Mouse (Mus musculus) v-Abl transformed pro-B cells (cell line): Measurements from ENCODE around the gene Prrc2b.

Experiments
- in situ Hi-C, 2 experiments: fragments of 400-800 bp; cut with MboI; formaldehyde crosslinking; loops; one replicate each; pipeline ENCODE4 v1.15.1; 2025; ENCODE audit not compliant: unreplicated experiment in 2 of 2

The Prrc2b gene

GRCm38 (mm10) chr2:32176848-32177247, 26.0 kb downstream of the Prrc2b start:
- in situ Hi-C loops: no loop called here

GRCm38 (mm10) chr2:32177397-32178060, 26.6 kb downstream of the Prrc2b start:
- in situ Hi-C loops: no loop called here

- in situ Hi-C loops: no loop called here
Observed at GRCm38 (mm10) chr2:32179363-32179762, 28.5 kb downstream of the Prrc2b start.

GRCm38 (mm10) chr2:32180127-32180526, 29.2 kb downstream of the Prrc2b start:
- in situ Hi-C loops: no loop called here

- in situ Hi-C loops: no loop called here
Observed at GRCm38 (mm10) chr2:32181364-32181763, 30.5 kb downstream of the Prrc2b start.

- in situ Hi-C loops: no loop called here
Observed at GRCm38 (mm10) chr2:32182119-32182518, 31.2 kb downstream of the Prrc2b start.

GRCm38 (mm10) chr2:32182676-32183296, 31.9 kb downstream of the Prrc2b start:
- in situ Hi-C loops: no loop called here

GRCm38 (mm10) chr2:32187019-32187551, 36.2 kb downstream of the Prrc2b start:
- in situ Hi-C loops: no loop called here

GRCm38 (mm10) chr2:32187649-32188048, 36.8 kb downstream of the Prrc2b start:
- in situ Hi-C loops: no loop called here

- in situ Hi-C loops: no loop called here
Observed at GRCm38 (mm10) chr2:32189060-32189681, 38.3 kb downstream of the Prrc2b start.

GRCm38 (mm10) chr2:32190620-32191019, 39.7 kb downstream of the Prrc2b start:
- in situ Hi-C loops: loop anchor here (5.0 kb wide), 2 partner anchors 53 to 58 kb away; no protein-coding TSS in a partner anchor

- in situ Hi-C loops: loop anchor here (5.0 kb wide), 2 partner anchors 55 to 60 kb away; no protein-coding TSS in a partner anchor
Observed at GRCm38 (mm10) chr2:32191872-32192507, 41.1 kb downstream of the Prrc2b start.

GRCm38 (mm10) chr2:32198977-32199376, 48.1 kb downstream of the Prrc2b start:
- in situ Hi-C loops: no loop called here

GRCm38 (mm10) chr2:32200033-32200432, 49.2 kb downstream of the Prrc2b start:
- in situ Hi-C loops: no loop called here

- in situ Hi-C loops: no loop called here
Observed at GRCm38 (mm10) chr2:32200712-32201111, 49.8 kb downstream of the Prrc2b start.

GRCm38 (mm10) chr2:32201527-32201926, 50.6 kb downstream of the Prrc2b start:
- in situ Hi-C loops: no loop called here

- in situ Hi-C loops: no loop called here
Observed at GRCm38 (mm10) chr2:32203853-32204252, 53.0 kb downstream of the Prrc2b start.

GRCm38 (mm10) chr2:32207682-32208081, 56.8 kb downstream of the Prrc2b start:
- in situ Hi-C loops: no loop called here

GRCm38 (mm10) chr2:32211689-32212088, 60.8 kb downstream of the Prrc2b start:
- in situ Hi-C loops: no loop called here

GRCm38 (mm10) chr2:32213000-32213399, 62.1 kb downstream of the Prrc2b start:
- in situ Hi-C loops: no loop called here

GRCm38 (mm10) chr2:32215576-32215975, 64.7 kb downstream of the Prrc2b start:
- in situ Hi-C loops: no loop called here
